ENCODE assay signal across 8 mouse cellular contexts in genomic region chr2:118700179-118701062, GRCm38 (mm10). TPM values are rescaled to one million over a fixed set of nuclear protein-coding genes. Genes with fewer than 3 reads are reported as not detected.
A peak's percentile ranks its signal among the peaks of the same experiment; 100 is the strongest.
DNase-seq lines count a peak whose midpoint lies in the region; ATAC-seq and TF ChIP-seq lines count a peak whose summit lies in the region.

No protein-coding gene starts in this region.

- H3K9me3 ChIP-seq in embryonic facial prominence, embryonic 14.5 days (ENCODE audit: control insufficient read depth, low read length), result no peaks in the 10 kb centered on the region
- H3K9me3 ChIP-seq in heart, embryonic 11.5 days (replicated peaks; ENCODE audit: control insufficient read depth, low read length), result no peaks in the 10 kb centered on the region
- no peaks in the 10 kb centered on the region for H3K9me3 ChIP-seq in liver, embryonic 14.5 days (ENCODE audit: control insufficient read depth, low read length)
- H3K9me3 ChIP-seq in stomach, embryonic 14.5 days (ENCODE audit: control insufficient read depth, low read depth, low read length), result no peaks in the 10 kb centered on the region

- peak overlapping the region; percentile 25 for H3K4me3 ChIP-seq in embryonic facial prominence, embryonic 14.5 days (ENCODE audit: low read depth, low read length)
- H3K4me3 ChIP-seq in heart, embryonic 11.5 days (ENCODE audit: low read depth, low read length), result peak overlapping the region; percentile 25
- H3K4me3 ChIP-seq in liver, embryonic 14.5 days (ENCODE audit: insufficient read depth in 1 of 2, low read depth in 2 of 2, low read length in 2 of 2), result no peak overlapping the region
- peak overlapping the region; percentile 18; the same call in 1 of the 2 replicates for H3K4me3 ChIP-seq in stomach, embryonic 14.5 days (ENCODE audit: low read depth, low read length)

- no peak for TF ChIP-seq EP300 in liver, embryonic 14.5 days (IDR thresholded peaks at IDR 0.05; ENCODE audit: low read depth)

- peak; percentile 95 for TF ChIP-seq CTCF in liver, embryonic 14.5 days (IDR thresholded peaks at IDR 0.05; ENCODE audit: low read depth)

- DNase-seq in CD4-positive helper T cell, adult 2 months (ENCODE audit: low read depth, low spot score), result peak; percentile 75
- DNase-seq in adrenal gland, postnatal 4 days (ENCODE audit: low spot score in 2 of 2), result peak; percentile 76 to 77
- DNase-seq in embryonic facial prominence, embryonic 14.5 days (ENCODE audit: low spot score), result peak; percentile 79
- DNase-seq in kidney, adult 9 months, result peak; percentile 90
- peak; percentile 39 to 50 (median 46) for DNase-seq in liver, embryonic 14.5 days (ENCODE audit: low read depth in 3 of 3, low spot score in 3 of 3)
- peak; percentile 73 to 80 for DNase-seq in natural killer cell, adult 2 months (ENCODE audit: low spot score in 2 of 2)

- H3K4me2 ChIP-seq in embryonic facial prominence, embryonic 14.5 days (ENCODE audit: low read depth, low read length), result peak overlapping the region; percentile 52
- H3K4me2 ChIP-seq in heart, embryonic 11.5 days, result peak overlapping the region; percentile 63
- H3K4me2 ChIP-seq in liver, embryonic 14.5 days (ENCODE audit: low read depth), result peak overlapping the region; percentile 26; the same call in 1 of the 2 replicates
- H3K4me2 ChIP-seq in stomach, embryonic 14.5 days (replicated peaks; ENCODE audit: low read depth, low read length), result peak overlapping the region; percentile 36

- peaks cover 29% of the 10 kb centered on the region for H3K4me1 ChIP-seq in embryonic facial prominence, embryonic 14.5 days (ENCODE audit: control insufficient read depth, insufficient read depth, low read length)
- peaks cover 40% of the 10 kb centered on the region for H3K4me1 ChIP-seq in heart, embryonic 11.5 days (ENCODE audit: control insufficient read depth, insufficient read depth, low read length)
- H3K4me1 ChIP-seq in liver, embryonic 14.5 days (replicated peaks; ENCODE audit: control insufficient read depth in 2 of 2, insufficient read depth in 2 of 2, low read length in 1 of 2), result no peaks in the 10 kb centered on the region
- H3K4me1 ChIP-seq in stomach, embryonic 14.5 days (ENCODE audit: control insufficient read depth, insufficient read depth, low read length), result peaks cover 25% of the 10 kb centered on the region

- peaks cover 69% of the 10 kb centered on the region for H3K27me3 ChIP-seq in embryonic facial prominence, embryonic 14.5 days (replicated peaks; ENCODE audit: control insufficient read depth, insufficient read depth, low read length)
- peaks cover 84% of the 10 kb centered on the region for H3K27me3 ChIP-seq in heart, embryonic 11.5 days (ENCODE audit: control insufficient read depth, insufficient read depth, low read length)
- H3K27me3 ChIP-seq in liver, embryonic 14.5 days (ENCODE audit: control insufficient read depth, insufficient read depth, low read length), result peaks cover 57% of the 10 kb centered on the region
- peaks cover 49% of the 10 kb centered on the region for H3K27me3 ChIP-seq in stomach, embryonic 14.5 days (ENCODE audit: control insufficient read depth, insufficient read depth, low read length)

- no peak overlapping the region for H3K27ac ChIP-seq in embryonic facial prominence, embryonic 14.5 days (replicated peaks; ENCODE audit: low read depth, low read length)
- no peak overlapping the region for H3K27ac ChIP-seq in heart, embryonic 11.5 days (ENCODE audit: low read depth, low read length)
- no peak overlapping the region for H3K27ac ChIP-seq in liver, embryonic 14.5 days
- H3K27ac ChIP-seq in stomach, embryonic 14.5 days (ENCODE audit: low read length), result no peak overlapping the region

- peak; percentile 50; the same call in 1 of the 2 replicates for ATAC-seq in embryonic facial prominence, embryonic 14.5 days (ENCODE audit: low read depth)
- ATAC-seq in heart, embryonic 11.5 days (replicated peaks; ENCODE audit: insufficient number of reproducible peaks, low FRiP score, low TSS enrichment), result 0 out of 2 replicates have a peak, but pooled peaks have one; percentile 44
- peak; percentile 46 for ATAC-seq in liver, embryonic 14.5 days (ENCODE audit: insufficient read depth)
- no peak for ATAC-seq in stomach, embryonic 14.5 days (ENCODE audit: insufficient number of reproducible peaks, insufficient read depth, low FRiP score, low read depth)

- 3% methylated on average over 32 of the region's 32 CpGs for WGBS in embryonic facial prominence, embryonic 14.5 days
- WGBS in heart, embryonic 11.5 days (ENCODE audit: insufficient replicate concordance), result 2% methylated on average over 32 of the region's 32 CpGs
- 2% methylated on average over 32 of the region's 32 CpGs for WGBS in liver, embryonic 14.5 days (ENCODE audit: insufficient replicate concordance)
- 2% methylated on average over 32 of the region's 32 CpGs for WGBS in stomach, embryonic 14.5 days

- H3K36me3 ChIP-seq in embryonic facial prominence, embryonic 14.5 days (ENCODE audit: control insufficient read depth, insufficient read depth, low read length), result no peaks in the 10 kb centered on the region
- H3K36me3 ChIP-seq in heart, embryonic 11.5 days (ENCODE audit: control insufficient read depth, insufficient read depth, low read length), result no peaks in the 10 kb centered on the region
- H3K36me3 ChIP-seq in liver, embryonic 14.5 days (replicated peaks; ENCODE audit: control insufficient read depth, insufficient read depth, low read depth), result no peaks in the 10 kb centered on the region
- H3K36me3 ChIP-seq in stomach, embryonic 14.5 days (ENCODE audit: control insufficient read depth, insufficient read depth, low read length), result no peaks in the 10 kb centered on the region

- H3K9ac ChIP-seq in embryonic facial prominence, embryonic 14.5 days (ENCODE audit: low read depth, low read length), result no peak overlapping the region
- H3K9ac ChIP-seq in heart, embryonic 11.5 days (ENCODE audit: low read depth, low read length), result 0 out of 2 replicates have a peak overlapping the region, but pooled peaks have one; percentile 4
- H3K9ac ChIP-seq in liver, embryonic 14.5 days (replicated peaks), result no peak overlapping the region
- H3K9ac ChIP-seq in stomach, embryonic 14.5 days (replicated peaks; ENCODE audit: low read depth, low read length), result no peak overlapping the region

RNA-seq across cellular contexts. Expression of gene Ankrd63, which starts 3.3 kb away (rescaled TPM):
- under 1 TPM; 0.20 to 0.59 TPM for total RNA-seq in adrenal gland, postnatal 4 days (2021)
- 0.05 and 0.11 TPM in 2 replicates for polyA plus RNA-seq in embryonic facial prominence, embryonic 14.5 days (2014; fragmentation: Nextera tagmentation; extraction: Ambion mirVana)
- polyA plus RNA-seq in heart, embryonic 11.5 days (2014; fragmentation: Nextera tagmentation; extraction: Ambion mirVana), result 0.66 and 0.80 TPM in 2 replicates
- 0.03 and 0.07 TPM in 2 replicates for polyA plus RNA-seq in liver, embryonic 14.5 days (2012; rRNA removed)
- 0.03 TPM in 1 of 2 replicates, not detected in the other for polyA plus RNA-seq in liver, embryonic 14.5 days (2014; fragmentation: Nextera tagmentation; extraction: Ambion mirVana)
- polyA plus RNA-seq in stomach, embryonic 14.5 days (2014; fragmentation: Nextera tagmentation; extraction: Ambion mirVana), result 0.07 TPM in 1 of 2 replicates, not detected in the other

RNA-seq across cellular contexts. Expression of gene Plcb2, which starts 27.8 kb away (rescaled TPM):
- 1 to 10 TPM; 2.2 to 2.7 TPM for total RNA-seq in adrenal gland, postnatal 4 days (2021)
- 0.85 and 1.2 TPM in 2 replicates for polyA plus RNA-seq in embryonic facial prominence, embryonic 14.5 days (2014; fragmentation: Nextera tagmentation; extraction: Ambion mirVana)
- polyA plus RNA-seq in heart, embryonic 11.5 days (2014; fragmentation: Nextera tagmentation; extraction: Ambion mirVana), result 0.99 and 1.4 TPM in 2 replicates
- polyA plus RNA-seq in liver, embryonic 14.5 days (2012; rRNA removed), result 2.6 and 3.1 TPM in 2 replicates
- 1.5 and 1.7 TPM in 2 replicates for polyA plus RNA-seq in liver, embryonic 14.5 days (2014; fragmentation: Nextera tagmentation; extraction: Ambion mirVana)
- 1.3 and 2.0 TPM in 2 replicates for polyA plus RNA-seq in stomach, embryonic 14.5 days (2014; fragmentation: Nextera tagmentation; extraction: Ambion mirVana)

RNA-seq across cellular contexts. Expression of gene Pak6, which starts 37.3 kb away (rescaled TPM):
- total RNA-seq in adrenal gland, postnatal 4 days (2021), result 10 to 100 TPM; 13.8 to 16.3 TPM
- 2.0 and 2.5 TPM in 2 replicates for polyA plus RNA-seq in embryonic facial prominence, embryonic 14.5 days (2014; fragmentation: Nextera tagmentation; extraction: Ambion mirVana)
- 1.8 and 3.0 TPM in 2 replicates for polyA plus RNA-seq in heart, embryonic 11.5 days (2014; fragmentation: Nextera tagmentation; extraction: Ambion mirVana)
- polyA plus RNA-seq in liver, embryonic 14.5 days (2012; rRNA removed), result 0.48 and 0.60 TPM in 2 replicates
- 0.17 and 0.68 TPM in 2 replicates for polyA plus RNA-seq in liver, embryonic 14.5 days (2014; fragmentation: Nextera tagmentation; extraction: Ambion mirVana)
- polyA plus RNA-seq in stomach, embryonic 14.5 days (2014; fragmentation: Nextera tagmentation; extraction: Ambion mirVana), result 3.0 and 3.3 TPM in 2 replicates

RNA-seq across cellular contexts. Expression of gene Inafm2, which starts 45.1 kb away (rescaled TPM):
- total RNA-seq in adrenal gland, postnatal 4 days (2021), result 10 to 100 TPM; 27.8 to 30.8 TPM
- 19.1 and 20.7 TPM in 2 replicates for polyA plus RNA-seq in embryonic facial prominence, embryonic 14.5 days (2014; fragmentation: Nextera tagmentation; extraction: Ambion mirVana)
- polyA plus RNA-seq in heart, embryonic 11.5 days (2014; fragmentation: Nextera tagmentation; extraction: Ambion mirVana), result 45.4 and 46.7 TPM in 2 replicates
- 4.1 and 5.0 TPM in 2 replicates for polyA plus RNA-seq in liver, embryonic 14.5 days (2012; rRNA removed)
- 18.3 and 22.8 TPM in 2 replicates for polyA plus RNA-seq in liver, embryonic 14.5 days (2014; fragmentation: Nextera tagmentation; extraction: Ambion mirVana)
- polyA plus RNA-seq in stomach, embryonic 14.5 days (2014; fragmentation: Nextera tagmentation; extraction: Ambion mirVana), result 33.0 and 33.5 TPM in 2 replicates

Comparison
In these comparisons a context has a peak if more than half of its experiments do, and no peak if none do; other contexts are left out.
1. H3K4me3 ChIP-seq: peak in embryonic facial prominence, embryonic 14.5 days (single experiment), heart, embryonic 11.5 days (single experiment) and stomach, embryonic 14.5 days (single experiment); none in liver, embryonic 14.5 days (0 of 2).
2. Peak in every context shown above with its lines, with median percentiles within 50 percentile points of each other: DNase-seq and H3K4me2 ChIP-seq.